Mouse (Mus musculus) thymus, adult 2 months (tissue): ENCODE results near the gene Trmt1l.

Source experiments
- CTCF ChIP-seq: fragments of 200-500 bp; IDR thresholded peaks from 2 replicates; pipeline ENCODE4 v1.5.1; 2012; ENCODE audit warnings: mild to moderate bottlenecking, control low read depth, low read length, moderate library complexity, borderline replicate concordance; ENCODE audit not compliant: control insufficient read depth, poor library complexity, insufficient read depth; ENCODE audit errors: extremely low read depth
- POLR2A ChIP-seq: fragments of 200-500 bp; IDR thresholded peaks from 2 replicates; pipeline ENCODE4 v1.6.1; 2012; ENCODE audit warnings: mild to moderate bottlenecking, low read length, control low read depth, moderate library complexity; ENCODE audit not compliant: control insufficient read depth, poor library complexity, insufficient read depth; ENCODE audit errors: extremely low read depth

DNA sequence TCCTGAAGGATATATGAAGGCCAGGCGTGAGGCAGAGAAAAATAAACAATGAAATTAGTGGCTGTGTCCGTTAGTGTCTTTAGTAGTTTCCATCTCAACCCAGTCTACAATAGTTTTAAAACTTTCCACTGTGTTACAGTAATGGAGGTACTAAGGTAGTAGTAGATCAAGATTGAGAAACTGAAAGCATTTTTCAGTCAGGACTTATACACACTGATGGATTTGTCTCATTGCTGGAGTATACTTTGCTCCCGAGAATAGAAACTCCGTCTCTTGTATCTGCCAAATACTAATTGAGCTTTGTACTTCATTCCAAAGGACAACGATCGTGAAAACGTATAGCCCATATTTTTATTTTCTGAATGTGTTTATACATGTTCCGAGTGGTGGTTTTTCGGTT is 974 bp downstream of the Trmt1l start:
- no peak for TF ChIP-seq POLR2A
- TF ChIP-seq CTCF: no peak
